Mouse (Mus musculus) adrenal gland, postnatal 0 days (tissue): ENCODE results near the gene Pim3. TPM values are rescaled to one million over a fixed set of nuclear protein-coding genes. Genes with fewer than 3 reads are reported as not detected.

Experiments used
- polyA plus RNA-seq: library from polyadenylated mRNA; unstranded; fragments of >200 nt; fragmentation: Nextera tagmentation; extraction: Ambion mirVana; gene quantifications from 2 replicates; pipeline ENCODE4 v1.2.1, GENCODE M21; 2015

Gene Pim3
- 40.0 and 40.8 TPM in 2 replicates for polyA plus RNA-seq

DNA sequence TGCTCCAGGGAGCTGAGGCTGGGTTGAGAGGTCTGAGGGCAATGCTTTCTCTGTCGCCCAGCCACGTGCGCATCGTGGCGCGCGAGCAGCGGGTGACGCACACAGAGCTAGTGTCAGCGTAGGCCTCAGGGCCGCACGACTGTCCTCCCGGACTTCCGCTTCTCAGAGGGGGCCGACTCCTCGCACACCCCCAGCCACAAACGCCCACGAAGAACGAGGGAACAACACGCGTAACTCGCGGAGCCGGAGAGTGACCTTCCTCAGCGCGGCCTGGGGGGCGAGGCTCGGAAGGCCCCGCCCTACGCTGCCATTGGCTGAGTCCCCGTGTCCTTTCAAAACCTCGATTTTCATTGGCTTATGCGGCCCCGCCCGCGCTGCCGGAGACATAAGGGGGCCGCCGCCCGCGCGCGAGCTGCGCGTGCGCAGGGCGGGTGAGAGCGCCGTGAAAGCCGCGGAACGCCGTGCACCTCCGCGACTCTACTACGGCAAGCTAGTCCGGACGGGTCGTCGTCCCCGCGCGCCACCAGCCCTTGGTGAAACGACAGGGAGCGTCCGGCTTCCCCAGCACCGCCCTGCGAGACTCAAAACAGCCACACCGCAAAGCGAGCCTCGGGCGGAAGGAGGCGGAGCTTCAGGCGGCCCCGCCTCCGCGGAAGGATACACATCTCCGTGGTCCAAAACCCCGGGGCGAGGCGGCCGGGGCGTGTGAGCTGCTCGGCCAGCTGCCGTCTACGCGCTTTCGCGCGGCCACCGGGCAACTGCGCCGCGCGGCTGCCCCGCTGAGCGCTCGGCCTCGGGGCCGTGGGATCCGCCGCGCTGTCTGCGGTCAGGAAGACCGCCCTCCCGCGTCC, at the start of gene Pim3:
TSS of gene Pim3 (plus strand) at position 415 of the 851 bp plus-strand sequence.

DNA sequence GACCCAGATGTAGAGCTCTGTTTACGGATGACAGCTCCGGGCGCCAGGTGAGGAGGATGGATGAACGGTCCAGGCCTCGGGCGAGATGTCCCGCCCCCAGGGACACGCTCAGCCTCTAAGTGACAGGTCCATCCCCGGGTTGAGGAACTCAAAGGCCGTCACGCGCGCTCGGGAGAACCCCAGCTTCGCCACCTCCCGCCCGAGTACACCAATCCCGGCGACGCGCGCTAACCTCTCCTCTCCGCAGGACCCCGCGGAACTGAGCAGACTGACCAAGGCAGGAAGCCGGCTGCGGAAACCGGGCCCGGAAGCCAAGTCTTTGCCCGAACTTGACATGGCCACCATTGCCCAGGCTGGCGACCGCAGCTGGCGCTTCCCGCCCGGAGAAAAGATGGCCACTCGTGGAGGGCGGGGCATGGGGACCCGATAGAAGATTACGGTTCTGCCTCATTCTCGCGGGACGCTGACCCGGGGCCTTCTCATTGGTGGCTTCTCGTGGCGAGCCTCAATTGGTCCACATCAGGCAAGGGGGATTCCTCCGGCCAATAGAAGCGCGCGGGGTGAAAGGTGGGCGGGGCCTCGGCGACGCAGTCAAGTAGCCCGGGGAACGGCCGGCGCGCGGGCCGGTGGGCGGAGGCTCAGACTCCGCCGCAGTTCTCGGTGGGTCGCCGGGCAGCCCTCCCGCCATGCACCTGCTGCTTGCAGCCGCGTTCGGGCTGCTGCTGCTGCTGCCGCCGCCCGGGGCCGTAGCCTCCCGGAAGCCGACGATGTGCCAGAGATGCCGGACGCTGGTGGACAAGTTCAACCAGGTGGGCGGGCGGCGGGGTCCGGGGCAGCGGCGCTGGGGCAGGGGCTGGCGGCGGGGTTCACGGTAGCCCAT, 42.7 kb upstream of the Pim3 start, which contains the start of the genes Alg12 and Creld2:
TSS of gene Alg12 (minus strand) at position 293 of the 880 bp plus-strand sequence.
TSS of gene Creld2 (plus strand) at position 621 of the 880 bp plus-strand sequence.

Other genes with a start within 250 kb of the Pim3 start
- gene Brd1, start 128.0 kb upstream of the Pim3 start, polyA plus RNA-seq = 8.1 and 10.9 TPM in 2 replicates
- 3.0 and 3.3 TPM in 2 replicates for gene Zbed4, start 110.5 kb upstream of the Pim3 start, polyA plus RNA-seq
- gene Alg12, start 42.9 kb upstream of the Pim3 start, polyA plus RNA-seq = 8.8 and 11.5 TPM in 2 replicates
- 33.1 and 44.2 TPM in 2 replicates for gene Creld2, start 42.5 kb upstream of the Pim3 start, polyA plus RNA-seq
- gene Ttll8, start 92.2 kb downstream of the Pim3 start, polyA plus RNA-seq = not detected in 2 replicates
- gene Mlc1, start 116.8 kb downstream of the Pim3 start, polyA plus RNA-seq = 0.17 TPM in 1 of 2 replicates, not detected in the other
- gene Mov10l1, start 120.7 kb downstream of the Pim3 start, polyA plus RNA-seq = 1.0 TPM in 1 of 2 replicates, not detected in the other
- 0.59 and 0.96 TPM in 2 replicates for gene Panx2, start 197.5 kb downstream of the Pim3 start, polyA plus RNA-seq
- gene Trabd, start 212.9 kb downstream of the Pim3 start, polyA plus RNA-seq = 30.3 and 35.1 TPM in 2 replicates
- gene Selenoo, start 226.9 kb downstream of the Pim3 start, polyA plus RNA-seq = 18.2 and 26.4 TPM in 2 replicates